Comparison of ENCODE assay signal across 9 mouse cellular contexts in genomic region chr1:131116430-131117011, GRCm38 (mm10). TPM values are rescaled to one million over a fixed set of nuclear protein-coding genes. Genes with fewer than 3 reads are reported as not detected.
DNase-seq lines count a peak whose midpoint lies in the region; ATAC-seq lines count a peak whose summit lies in the region.
"Had no signal": no experiment of that assay in that cellular context is flagged by ENCODE, and none has a peak within 500 bp of the region (broad histone marks: within the 10 kb centered on the region; RNA-seq: fewer than 3 reads in every experiment).

No protein-coding gene starts in this region.

- 41% methylated on average over 13 of the region's 13 CpGs for WGBS in forebrain, embryonic 13.5 days
- 55% methylated on average over 13 of the region's 13 CpGs for WGBS in hindbrain, embryonic 12.5 days
- 49% methylated on average over 13 of the region's 13 CpGs for WGBS in midbrain, embryonic 13.5 days

- DNase-seq in heart, adult 18-20 months: peak; percentile 81 to 85
- DNase-seq in heart, postnatal 25 days (ENCODE audit: low spot score): no peak
- DNase-seq in kidney, postnatal 4 days: no peak
- DNase-seq in gastrocnemius, adult 18-20 months (ENCODE audit: low spot score): no peak

- peak overlapping the region; percentile 46; the same call in 1 of the 2 replicates for H3K9ac ChIP-seq in forebrain, embryonic 13.5 days
- H3K9ac ChIP-seq in hindbrain, embryonic 12.5 days: no peak overlapping the region; the same call in 1 of the 2 replicates
- 0 out of 2 replicates have a peak overlapping the region, but pooled peaks have one; percentile 23 for H3K9ac ChIP-seq in midbrain, embryonic 13.5 days (replicated peaks)

- H3K4me2 ChIP-seq in forebrain, embryonic 13.5 days: peak overlapping the region; percentile 22; the same call in 1 of the 2 replicates
- H3K4me2 ChIP-seq in hindbrain, embryonic 12.5 days (replicated peaks): no peak overlapping the region
- no peak overlapping the region; the same call in 1 of the 2 replicates for H3K4me2 ChIP-seq in midbrain, embryonic 13.5 days (replicated peaks)

- no peak overlapping the region for H3K4me3 ChIP-seq in forebrain, embryonic 13.5 days
- no peak overlapping the region for H3K4me3 ChIP-seq in hindbrain, embryonic 12.5 days
- no peak overlapping the region for H3K4me3 ChIP-seq in midbrain, embryonic 13.5 days (replicated peaks)

- H3K9me3 ChIP-seq in forebrain, embryonic 13.5 days (replicated peaks): no peaks in the 10 kb centered on the region
- H3K9me3 ChIP-seq in hindbrain, embryonic 12.5 days (replicated peaks): no peaks in the 10 kb centered on the region
- no peaks in the 10 kb centered on the region for H3K9me3 ChIP-seq in midbrain, embryonic 13.5 days

- intact Hi-C loops in heart, postnatal 25 days (cut with DNase I): loop anchor here (1.0 to 5.0 kb wide), 3 partner anchors 22 to 131 kb away; partner anchors contain the start of genes Dyrk3 and Rassf5

- peak overlapping the region; percentile 95 for H3K27ac ChIP-seq in forebrain, embryonic 13.5 days
- H3K27ac ChIP-seq in hindbrain, embryonic 12.5 days: peak overlapping the region; percentile 81
- peak overlapping the region; percentile 84 for H3K27ac ChIP-seq in midbrain, embryonic 13.5 days
- H3K27ac ChIP-seq: macrophage had no signal

- peak; percentile 75 for ATAC-seq in forebrain, embryonic 13.5 days
- ATAC-seq in hindbrain, embryonic 12.5 days (ENCODE audit: low FRiP score): peak; percentile 62
- peak; percentile 69 for ATAC-seq in midbrain, embryonic 13.5 days
- ATAC-seq in activated CD4-positive, CD25-positive, alpha-beta regulatory T cell, adult 4 months: no peak

- H3K36me3 ChIP-seq in forebrain, embryonic 13.5 days (ENCODE audit: poor library complexity, severe bottlenecking): no peaks in the 10 kb centered on the region
- no peaks in the 10 kb centered on the region for H3K36me3 ChIP-seq in hindbrain, embryonic 12.5 days
- H3K36me3 ChIP-seq in midbrain, embryonic 13.5 days: no peaks in the 10 kb centered on the region

- peaks cover 20% of the 10 kb centered on the region for H3K4me1 ChIP-seq in forebrain, embryonic 13.5 days
- peaks cover 9% of the 10 kb centered on the region; the same call in 1 of the 2 replicates for H3K4me1 ChIP-seq in hindbrain, embryonic 12.5 days
- H3K4me1 ChIP-seq in midbrain, embryonic 13.5 days (replicated peaks): peaks cover 12% of the 10 kb centered on the region

- no peaks in the 10 kb centered on the region for H3K27me3 ChIP-seq in forebrain, embryonic 13.5 days
- H3K27me3 ChIP-seq in hindbrain, embryonic 12.5 days: no peaks in the 10 kb centered on the region
- no peaks in the 10 kb centered on the region for H3K27me3 ChIP-seq in midbrain, embryonic 13.5 days

RNA-seq across cellular contexts. Expression of gene Mapkapk2, which starts 18.9 kb away (rescaled TPM):
- 100 to 1,000 TPM; 311 to 318 TPM for total RNA-seq in heart, adult 18-20 months (2021)
- total RNA-seq in heart, postnatal 25 days (2021): 100 to 1,000 TPM; 264 to 283 TPM
- polyA plus RNA-seq in forebrain, embryonic 13.5 days (2015; fragmentation: Nextera tagmentation; extraction: Ambion mirVana): 28.4 and 30.5 TPM in 2 replicates
- 50.3 and 52.4 TPM in 2 replicates for polyA plus RNA-seq in hindbrain, embryonic 12.5 days (2016; fragmentation: Nextera tagmentation; extraction: Ambion mirVana)
- polyA plus RNA-seq in midbrain, embryonic 13.5 days (2015; fragmentation: Nextera tagmentation; extraction: Ambion mirVana): 29.0 and 36.3 TPM in 2 replicates
- polyA plus RNA-seq in activated CD4-positive, CD25-positive, alpha-beta regulatory T cell, adult 4 months (2017; shearing (Covaris generic)): 10 to 100 TPM; 11.5 to 11.9 TPM
- 100 to 1,000 TPM; 217 to 250 TPM for total RNA-seq in gastrocnemius, adult 18-20 months (2021)

RNA-seq across cellular contexts. Expression of gene Dyrk3, which starts 21.6 kb away (rescaled TPM):
- 1 to 10 TPM in 1 of 2 experiments, under 1 TPM in 1; 0.20 to 1.1 TPM for total RNA-seq in heart, adult 18-20 months (2021)
- total RNA-seq in heart, postnatal 25 days (2021): under 1 TPM; 0.25 to 0.29 TPM
- polyA plus RNA-seq in forebrain, embryonic 13.5 days (2015; fragmentation: Nextera tagmentation; extraction: Ambion mirVana): 16.7 and 18.9 TPM in 2 replicates
- 14.1 and 14.3 TPM in 2 replicates for polyA plus RNA-seq in hindbrain, embryonic 12.5 days (2016; fragmentation: Nextera tagmentation; extraction: Ambion mirVana)
- 18.3 and 19.2 TPM in 2 replicates for polyA plus RNA-seq in midbrain, embryonic 13.5 days (2015; fragmentation: Nextera tagmentation; extraction: Ambion mirVana)
- polyA plus RNA-seq in activated CD4-positive, CD25-positive, alpha-beta regulatory T cell, adult 4 months (2017; shearing (Covaris generic)): under 1 TPM in 1 of 2 experiments, not detected in 1; 0.41 TPM
- not detected for total RNA-seq in gastrocnemius, adult 18-20 months (2021)

RNA-seq across cellular contexts. Expression of gene Eif2d, which starts 36.5 kb away (rescaled TPM):
- total RNA-seq in heart, adult 18-20 months (2021): 10 to 100 TPM; 31.4 to 34.1 TPM
- total RNA-seq in heart, postnatal 25 days (2021): 10 to 100 TPM; 36.5 to 36.6 TPM
- polyA plus RNA-seq in forebrain, embryonic 13.5 days (2015; fragmentation: Nextera tagmentation; extraction: Ambion mirVana): 55.0 and 60.6 TPM in 2 replicates
- polyA plus RNA-seq in hindbrain, embryonic 12.5 days (2016; fragmentation: Nextera tagmentation; extraction: Ambion mirVana): 53.1 and 55.5 TPM in 2 replicates
- 49.3 and 53.8 TPM in 2 replicates for polyA plus RNA-seq in midbrain, embryonic 13.5 days (2015; fragmentation: Nextera tagmentation; extraction: Ambion mirVana)
- 10 to 100 TPM; 52.5 to 58.8 TPM for polyA plus RNA-seq in activated CD4-positive, CD25-positive, alpha-beta regulatory T cell, adult 4 months (2017; shearing (Covaris generic))
- total RNA-seq in gastrocnemius, adult 18-20 months (2021): 10 to 100 TPM; 25.8 to 28.9 TPM

Comparison
In these comparisons a context has a peak if more than half of its experiments do, and no peak if none do; other contexts are left out.
1. DNase-seq: peak in heart, adult 18-20 months (2 of 2); none in heart, postnatal 25 days (single experiment), kidney, postnatal 4 days (0 of 2) and gastrocnemius, adult 18-20 months (single experiment).
2. RNA of gene Dyrk3, which starts 21.6 kb away (polyA plus RNA-seq): 18.3 to 19.2 TPM in midbrain, embryonic 13.5 days, 16.7 to 18.9 TPM in forebrain, embryonic 13.5 days and 14.1 to 14.3 TPM in hindbrain, embryonic 12.5 days; 0.41 TPM in activated CD4-positive, CD25-positive, alpha-beta regulatory T cell, adult 4 months; every median in the first group is over 10 times any median in the second.
3. Peak in every context shown above with its lines, with median percentiles within 50 percentile points of each other: H3K27ac ChIP-seq.